Mouse (Mus musculus): ENCODE measurements at regions not wholly inside any gene's neighbourhood (a gene's known extent, or its start where the extent isn't known, plus 50 kb on each side); places are given as distances from the start of the nearest gene placed in this dataset.

DNA sequence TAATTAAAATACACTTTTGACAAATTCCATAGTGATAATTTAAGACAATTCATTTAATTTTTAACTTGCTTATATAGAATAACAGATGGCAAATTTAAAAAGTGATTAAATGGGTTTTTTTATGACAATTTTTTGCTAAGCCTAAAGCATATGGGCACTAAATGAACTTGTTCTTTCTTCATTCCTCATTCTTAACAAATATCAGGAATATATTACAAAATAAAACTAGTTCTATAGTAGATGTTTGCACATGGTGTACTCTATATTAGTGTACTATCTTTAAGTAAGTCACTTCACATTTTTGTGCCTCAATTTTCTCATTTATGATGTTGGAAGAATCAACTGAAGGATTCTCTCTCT lies 264.6 kb downstream of the Rdh14 start:
- no peaks in the 10 kb centered on the region for H3K4me1 ChIP-seq (ENCODE audit: control insufficient read depth, insufficient read depth, low read length)
- H3K27ac ChIP-seq (ENCODE audit: control insufficient read depth, insufficient read depth, low read depth, low read length, poor library complexity) = no peak overlapping the region
- no peak for TF ChIP-seq CTCF (IDR thresholded peaks at IDR 0.05; ENCODE audit: control insufficient read depth, insufficient read depth, low read length)
- no peak for TF ChIP-seq POLR2A (IDR thresholded peaks at IDR 0.05; ENCODE audit: borderline replicate concordance, control insufficient read depth, low read depth, low read length)
- H3K4me3 ChIP-seq (replicated peaks; ENCODE audit: control insufficient read depth, low read depth, low read length) = no peak overlapping the region

DNA sequence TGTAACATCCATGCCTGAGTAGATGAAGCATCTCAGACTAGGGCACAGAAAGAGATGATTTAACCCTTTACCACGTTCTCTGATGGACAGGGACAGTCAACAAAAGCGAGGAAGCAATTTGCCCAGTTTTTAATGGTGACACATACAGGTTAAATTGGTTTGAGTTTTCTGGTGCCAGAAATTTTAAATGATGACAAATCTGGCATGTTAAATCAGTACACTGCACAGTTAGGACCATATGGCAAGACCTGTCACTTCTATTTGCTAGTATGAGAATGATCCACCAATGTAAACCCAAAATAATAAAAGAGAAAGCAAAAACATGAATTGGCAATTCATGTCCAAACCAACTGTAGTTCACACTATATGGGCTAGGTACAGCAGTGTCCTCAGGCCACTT lies 268.3 kb downstream of the Rdh14 start:
- H3K4me3 ChIP-seq (replicated peaks; ENCODE audit: control insufficient read depth, low read depth, low read length) = no peak overlapping the region
- no peak overlapping the region for H3K27ac ChIP-seq (ENCODE audit: control insufficient read depth, insufficient read depth, low read depth, low read length, poor library complexity)
- no peaks in the 10 kb centered on the region for H3K4me1 ChIP-seq (ENCODE audit: control insufficient read depth, insufficient read depth, low read length)
- TF ChIP-seq POLR2A (IDR thresholded peaks at IDR 0.05; ENCODE audit: borderline replicate concordance, control insufficient read depth, low read depth, low read length) (no peak), CTCF (IDR thresholded peaks at IDR 0.05; ENCODE audit: control insufficient read depth, insufficient read depth, low read length) (no peak)
- WGBS = 32% methylated on average over 2 of the region's 2 CpGs

DNA sequence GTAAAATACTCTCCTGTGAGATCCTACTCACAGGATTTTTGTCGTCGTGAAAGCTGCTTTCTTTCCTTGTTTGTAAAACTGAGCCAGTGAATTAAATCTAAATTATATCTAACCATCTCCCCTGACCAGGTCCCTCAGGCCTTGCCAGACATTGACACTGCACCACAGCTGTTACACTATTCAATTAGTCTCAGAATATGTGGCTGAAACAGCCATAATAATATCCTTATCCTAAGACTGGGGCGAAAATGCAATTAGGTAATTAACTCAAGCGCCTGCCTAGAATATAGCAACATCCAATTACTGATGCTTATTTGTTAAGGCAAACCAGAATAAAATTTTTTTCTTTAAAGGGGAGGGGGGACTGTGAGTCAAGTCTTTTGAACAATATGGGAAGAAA lies 296.2 kb downstream of the Rdh14 start:
- H3K27ac ChIP-seq (ENCODE audit: control insufficient read depth, insufficient read depth, low read depth, low read length, poor library complexity) = no peak overlapping the region
- 80% methylated on average over 4 of the region's 4 CpGs for WGBS
- TF ChIP-seq CTCF (IDR thresholded peaks at IDR 0.05; ENCODE audit: control insufficient read depth, insufficient read depth, low read length) (no peak), POLR2A (IDR thresholded peaks at IDR 0.05; ENCODE audit: borderline replicate concordance, control insufficient read depth, low read depth, low read length) (no peak)
- no peak overlapping the region for H3K4me3 ChIP-seq (replicated peaks; ENCODE audit: control insufficient read depth, low read depth, low read length)
- no peaks in the 10 kb centered on the region for H3K4me1 ChIP-seq (ENCODE audit: control insufficient read depth, insufficient read depth, low read length)

All from bone marrow, adult 2 months (tissue).